Mouse (Mus musculus) spleen, postnatal 36 days (tissue): Measurements from ENCODE around the gene Ceacam10.
A peak's percentile ranks its signal among the peaks of the same experiment; 100 is the strongest.
"Not testable (repeated sequence)": the region's sequence is repeated elsewhere in the genome, so short reads cannot be mapped to it uniquely, and the experiment has no call there.

ENCODE experiments used
- DNase-seq, 2 experiments: peaks; one replicate each; pipeline ENCODE4 v3.0.0; 2022; ENCODE audit warnings: low spot score in 2 of 2, mixed read lengths in 1 of 2

The Ceacam10 gene

DNA sequence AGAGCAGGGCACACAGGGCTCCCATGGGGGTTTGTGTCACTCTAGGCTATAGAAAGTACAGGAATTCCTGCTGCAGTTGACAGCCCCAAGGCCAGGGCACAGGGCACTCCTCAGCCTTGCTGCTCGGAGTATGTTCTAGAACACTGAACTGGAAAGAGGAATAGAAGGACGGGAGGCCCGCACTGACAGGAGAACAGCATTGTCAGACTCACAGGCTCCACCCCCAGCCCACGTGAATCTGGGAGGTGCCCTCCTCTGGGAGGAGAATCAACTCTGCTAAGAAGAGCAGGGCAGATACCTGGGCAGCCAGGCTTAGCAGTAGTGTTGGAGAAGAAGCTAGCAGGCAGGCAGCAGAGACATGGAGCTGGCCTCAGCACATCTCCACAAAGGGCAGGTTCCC is at the start of gene Ceacam10:
Gene Ceacam10, plus strand, starts transcription at position 289 of the 400 bp plus-strand sequence.
- DNase-seq = not testable (repeated sequence)

DNA sequence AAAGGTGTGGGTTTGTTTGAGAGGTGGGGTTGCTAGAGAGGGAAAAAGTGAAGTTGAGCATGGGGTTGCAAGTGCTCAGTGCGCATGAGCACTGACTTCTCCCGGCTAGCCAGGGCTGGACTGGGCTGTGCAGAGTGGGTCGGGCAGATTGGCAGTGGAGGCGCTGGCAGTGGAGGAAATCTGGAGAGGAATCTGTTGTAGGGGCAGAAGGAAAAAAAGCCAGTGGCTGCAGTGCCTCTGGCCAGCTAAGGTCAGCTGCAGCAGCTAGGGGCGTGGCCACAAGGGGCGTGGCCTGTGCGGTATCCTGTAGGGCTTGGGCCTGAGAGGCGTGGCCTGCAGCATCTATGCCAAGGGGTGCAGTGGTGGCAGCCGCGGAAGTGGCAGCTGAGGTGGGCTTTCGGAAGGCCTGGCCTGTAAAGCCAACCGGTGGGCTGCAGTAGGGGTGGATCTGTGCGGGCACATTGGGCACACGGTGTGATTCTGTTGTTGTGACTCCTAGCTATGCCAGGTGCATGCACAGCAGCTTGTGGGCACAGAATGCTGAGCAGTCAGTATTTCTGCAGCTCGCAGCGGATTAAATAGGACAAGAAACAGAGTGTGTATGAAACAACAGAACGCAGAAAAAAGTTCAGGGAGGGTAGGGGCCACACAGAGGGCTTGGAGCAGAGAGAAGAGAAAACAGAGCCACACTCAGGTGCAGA is 40.9 kb upstream of the Ceacam10 start:
- DNase-seq = no peak

DNA sequence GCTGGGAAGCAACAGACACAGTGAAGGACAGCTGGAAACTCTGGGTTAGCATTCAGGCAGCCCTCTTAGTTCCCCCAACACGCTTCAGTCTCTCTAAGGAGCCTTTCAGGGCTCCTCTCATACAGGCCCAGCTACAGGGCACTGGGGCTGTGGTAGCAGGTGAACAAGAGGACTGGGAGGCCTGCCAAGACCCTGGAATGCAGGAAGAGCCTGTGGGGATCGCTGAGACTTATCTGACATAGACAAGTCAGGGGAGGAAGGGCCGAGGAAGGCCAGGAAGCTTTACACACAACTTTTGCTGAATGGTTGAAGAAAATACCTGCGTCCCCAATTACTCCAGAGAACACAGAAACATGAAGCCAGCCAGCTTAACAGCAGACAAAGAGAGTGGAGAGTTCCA is 26.3 kb upstream of the Ceacam10 start:
- DNase-seq = no peak

DNA sequence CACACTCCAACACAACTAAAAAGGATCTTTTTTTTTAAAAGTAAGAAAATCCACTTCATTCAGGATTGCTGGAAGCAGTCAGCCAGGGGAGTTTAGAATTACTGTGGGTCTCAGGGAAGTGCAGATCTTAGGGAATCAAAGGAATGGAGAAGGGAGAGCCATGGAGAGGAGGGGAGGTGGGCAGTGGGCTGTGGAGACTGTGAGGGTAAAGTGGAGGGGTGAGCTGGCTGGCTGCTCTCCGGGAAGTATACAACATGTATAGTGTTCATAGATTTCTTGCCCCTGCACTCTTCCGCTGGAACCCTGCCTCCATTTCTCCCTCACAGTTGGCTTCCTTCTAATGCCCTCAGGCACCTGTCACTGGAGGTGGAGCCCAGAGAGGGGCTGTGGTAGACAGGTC is 25.4 kb upstream of the Ceacam10 start:
- no peak for DNase-seq

DNA sequence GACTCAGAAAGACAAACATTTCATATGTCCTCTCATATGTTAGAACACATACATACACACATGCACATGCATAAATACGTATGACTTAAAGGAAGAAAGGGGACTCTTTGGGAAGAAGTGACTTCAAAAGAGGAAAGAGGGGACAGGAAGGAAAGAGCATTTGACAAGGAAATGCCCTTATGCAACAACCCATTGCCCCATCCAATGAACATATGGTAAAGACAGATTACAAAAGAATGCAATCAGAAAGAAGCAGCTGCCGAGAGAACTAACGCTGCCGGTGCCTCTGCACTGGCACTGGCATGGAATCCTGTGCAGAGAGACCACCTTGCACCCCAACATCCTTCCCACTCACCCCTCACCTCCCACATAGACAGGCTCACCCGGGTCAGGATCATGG is 23.5 kb upstream of the Ceacam10 start:
- DNase-seq = no peak

DNA sequence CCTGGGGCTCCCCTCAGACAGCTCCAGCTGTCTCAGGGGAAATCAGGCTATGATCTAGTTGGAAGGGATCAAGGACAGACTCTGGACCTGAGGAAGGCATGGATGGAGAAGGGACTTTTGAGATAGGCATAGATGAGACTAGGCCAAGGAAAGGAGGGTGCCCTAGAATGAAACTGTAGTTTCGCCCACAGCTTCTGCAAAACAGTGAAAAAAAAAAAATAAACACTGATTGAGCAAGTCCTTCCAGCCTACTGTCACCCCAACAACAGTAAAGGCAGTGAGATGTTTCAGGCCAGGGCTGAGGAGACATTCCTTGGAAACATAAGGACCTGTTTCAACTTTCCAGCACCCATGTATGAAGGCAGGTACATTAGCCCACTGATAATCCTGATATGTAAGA is 18.5 kb upstream of the Ceacam10 start:
- DNase-seq = no peak

DNA sequence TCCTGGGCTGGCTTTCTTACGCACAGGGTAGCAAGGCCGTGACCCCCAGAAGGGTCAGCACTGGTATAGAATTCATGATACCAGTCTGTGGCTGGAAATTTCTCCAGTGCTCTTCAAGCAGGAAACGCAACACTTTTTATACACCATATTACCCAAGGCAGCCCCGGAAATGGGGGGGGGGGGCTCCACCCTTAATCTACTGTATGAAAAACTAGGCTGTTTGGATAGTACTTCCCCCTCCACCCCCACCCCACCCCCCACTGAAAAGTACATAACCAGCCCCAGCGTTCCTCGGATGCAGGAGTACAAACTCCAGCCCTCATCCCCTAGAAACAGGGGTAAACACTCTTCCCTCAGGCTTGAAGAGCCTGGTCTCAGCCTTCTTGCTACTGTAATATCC is 16.8 kb upstream of the Ceacam10 start, which contains the start of gene Cd177:
Gene Cd177, minus strand, starts transcription at position 101 of the 400 bp plus-strand sequence.
- no peak for DNase-seq

DNA sequence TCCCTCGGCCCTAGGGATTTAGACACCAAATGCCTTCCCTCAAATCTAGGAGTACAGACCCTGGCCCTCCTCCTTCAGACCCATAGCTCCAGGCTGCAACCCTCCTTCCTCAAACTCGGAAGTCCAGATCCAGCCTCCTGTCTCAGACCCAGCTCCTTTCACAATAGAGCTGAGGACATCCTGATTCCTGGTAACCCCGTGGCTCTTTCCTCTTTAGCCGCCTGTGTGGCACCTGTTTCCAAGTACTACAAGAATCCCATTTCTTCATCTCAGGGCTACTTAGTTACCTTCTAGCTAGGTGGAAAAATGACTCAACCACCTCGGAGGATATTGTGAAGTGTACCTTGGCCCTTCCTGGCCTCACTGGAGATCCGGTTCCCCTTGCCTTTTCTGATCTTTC is 15.8 kb upstream of the Ceacam10 start:
- DNase-seq = no peak

DNA sequence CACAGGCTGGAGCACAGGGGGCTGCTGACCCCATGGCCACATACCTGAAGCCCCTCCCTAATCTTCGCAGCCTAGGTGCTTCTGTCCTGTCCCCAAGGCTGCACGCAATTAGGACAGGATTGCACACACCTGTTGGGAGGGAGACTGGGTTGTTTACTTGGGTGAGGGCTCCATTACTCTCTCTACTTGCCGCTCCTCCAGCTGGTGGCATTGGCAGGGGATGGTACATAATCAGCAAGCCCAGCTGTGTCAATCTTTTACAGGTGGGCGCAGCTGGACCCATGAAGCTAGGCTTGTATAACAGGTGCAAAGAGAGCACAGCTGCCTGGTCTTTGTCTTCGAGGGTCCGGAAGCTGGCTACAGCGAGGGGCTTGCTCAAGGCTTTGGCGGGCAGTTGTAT is 14.4 kb upstream of the Ceacam10 start:
- DNase-seq = no peak

DNA sequence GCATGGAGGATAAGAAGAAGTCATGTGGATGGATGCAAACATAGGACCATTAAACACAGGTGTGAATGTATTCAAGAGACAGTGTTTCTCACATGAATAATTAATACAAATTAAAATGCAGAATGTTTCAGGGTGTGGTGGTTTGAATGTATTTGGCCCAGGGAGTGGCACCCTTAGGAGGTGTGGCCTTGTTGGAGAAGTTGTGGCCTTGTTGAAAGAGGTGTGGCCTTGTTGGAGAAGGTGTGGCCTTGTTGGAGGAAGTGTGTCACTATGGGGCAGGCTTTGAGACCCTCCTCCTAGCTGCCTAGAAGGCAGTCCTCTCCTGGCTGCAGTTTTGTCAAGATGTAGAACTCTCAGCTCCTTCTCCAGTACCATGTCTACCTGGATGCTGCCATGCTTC is 5.6 kb upstream of the Ceacam10 start:
- no peak for DNase-seq

DNA sequence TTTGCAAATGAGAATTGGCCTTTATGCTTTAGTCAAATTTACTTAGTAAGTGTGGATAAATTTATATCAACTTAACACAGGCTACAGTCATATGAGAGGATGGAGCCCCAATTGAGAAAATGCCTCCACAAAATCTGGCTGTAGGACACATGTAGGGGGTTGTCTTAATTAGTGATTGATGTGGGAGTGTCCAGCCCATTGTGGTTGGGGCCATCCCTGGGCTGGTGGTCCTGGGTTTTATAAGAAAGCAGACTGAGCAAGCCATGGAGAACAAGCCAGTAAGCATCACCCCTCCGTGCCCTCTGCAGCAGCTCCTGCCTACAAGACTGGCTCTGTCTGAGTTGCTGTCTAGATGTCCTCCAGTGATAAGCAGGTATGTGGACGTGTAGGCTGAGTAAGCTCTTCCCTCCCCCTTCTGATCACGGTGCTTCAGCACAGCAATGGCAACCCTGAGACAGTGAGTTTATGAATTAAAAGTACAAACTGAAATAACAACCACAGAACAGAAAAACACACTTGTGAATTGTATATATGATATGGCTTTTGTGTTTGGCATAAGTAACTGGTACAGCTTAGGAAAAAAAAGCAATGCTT is 3.0 kb upstream of the Ceacam10 start:
- DNase-seq = no peak

DNA sequence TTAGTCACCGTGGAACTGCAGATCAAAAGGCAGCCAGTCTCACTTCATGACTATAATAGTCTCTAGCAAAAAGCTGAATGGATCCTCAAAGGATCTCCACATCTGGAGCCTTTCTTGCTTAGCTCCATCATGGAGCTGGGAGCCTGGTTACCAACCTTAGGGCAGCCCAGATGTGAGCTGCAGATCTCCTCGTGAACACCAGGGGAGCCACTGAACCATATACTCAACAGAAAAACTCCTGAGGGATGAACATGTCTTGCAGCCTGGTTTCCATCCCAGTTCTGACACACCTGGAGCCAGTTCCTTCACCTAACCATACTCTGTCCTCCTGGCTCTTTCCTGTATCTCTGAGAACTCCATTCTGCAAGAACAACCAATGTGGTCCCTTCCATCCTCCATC is 861 bp upstream of the Ceacam10 start:
- no peak for DNase-seq

DNA sequence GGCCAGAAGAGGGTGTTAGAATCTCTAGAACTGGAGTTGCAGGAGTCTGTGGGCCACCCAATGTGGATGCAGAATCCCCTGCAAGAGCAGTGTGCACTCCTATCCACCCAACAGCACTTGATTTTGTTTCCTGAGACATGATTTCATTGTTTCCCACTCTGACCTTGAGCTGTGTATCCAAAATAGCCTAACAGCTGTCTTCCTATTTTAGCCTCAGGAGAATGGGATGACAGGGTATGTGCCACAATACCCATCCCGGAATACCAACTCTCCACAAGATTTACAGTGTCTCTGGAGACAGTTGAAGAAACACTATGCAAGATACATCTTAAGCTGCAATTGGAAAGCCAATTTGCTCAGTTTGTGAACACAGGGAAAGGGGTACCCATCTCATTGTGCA is 20.9 kb downstream of the Ceacam10 start:
- no peak for DNase-seq

DNA sequence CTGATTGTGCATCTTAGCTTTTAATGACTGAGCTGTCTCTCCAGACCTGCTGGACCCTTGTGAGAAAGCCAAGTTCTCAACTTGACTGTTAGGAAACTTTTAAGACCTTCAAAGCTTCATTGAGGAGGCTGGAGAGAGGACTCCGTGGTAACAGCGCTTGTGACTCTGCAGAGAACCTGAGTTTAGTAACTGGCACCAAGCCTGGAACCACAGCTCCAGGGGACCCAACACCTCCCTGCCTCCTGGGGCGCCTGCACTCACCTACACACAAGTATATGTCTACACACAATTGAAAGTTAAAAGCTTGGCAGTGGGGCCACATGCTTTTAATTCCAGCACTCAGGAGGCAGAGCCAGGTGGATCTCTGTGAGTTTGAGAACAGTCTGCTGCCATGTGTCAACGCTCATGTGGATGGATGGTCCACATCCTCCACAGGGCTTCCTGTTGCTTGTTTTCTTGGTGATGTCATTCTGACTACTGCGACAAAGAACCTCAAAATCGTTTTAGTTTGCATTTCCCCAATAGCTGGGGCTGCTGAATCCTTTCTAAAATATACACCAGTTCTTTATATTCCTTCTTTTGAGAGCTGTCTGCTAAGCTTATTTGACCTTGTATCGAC is 25.3 kb downstream of the Ceacam10 start:
- DNase-seq = no peak

DNA sequence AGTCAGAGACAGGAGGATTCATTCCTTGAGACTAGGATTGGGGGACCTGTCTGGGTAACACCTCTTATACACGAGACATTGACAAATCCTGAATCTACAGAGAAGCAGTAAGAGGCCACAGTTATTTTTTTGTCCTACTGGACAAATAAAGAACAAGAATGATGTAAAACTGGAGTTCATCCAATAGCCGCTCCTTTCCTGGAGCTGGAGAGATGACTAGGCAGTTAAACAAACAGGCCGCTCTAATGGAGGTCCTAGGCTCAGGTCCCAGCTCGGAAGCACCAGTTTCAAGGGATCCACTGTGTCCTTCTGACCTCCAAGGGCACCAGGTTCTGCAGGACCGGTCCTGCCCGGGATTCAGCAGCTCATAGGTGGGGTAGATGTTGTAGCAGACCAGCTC is 27.8 kb downstream of the Ceacam10 start:
- DNase-seq = no peak

DNA sequence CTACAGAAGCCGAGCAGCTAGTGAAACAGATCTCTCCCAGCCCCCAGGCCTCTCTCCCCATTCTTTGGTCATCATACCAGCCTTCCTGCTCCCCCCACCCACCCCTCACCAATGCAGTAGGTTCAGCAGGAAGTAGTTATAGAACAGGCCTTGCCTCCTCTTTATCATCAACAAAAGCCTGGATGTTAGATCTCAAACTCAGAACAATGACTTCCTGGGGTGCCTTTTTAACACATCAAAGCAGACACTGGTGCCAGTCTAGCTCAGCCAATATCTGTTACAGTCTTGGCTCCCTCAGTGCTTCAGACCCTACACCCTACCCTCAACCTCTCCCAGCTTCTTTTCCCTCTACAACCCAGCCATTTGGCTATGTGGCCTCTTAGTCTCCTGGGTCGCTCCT is 32.0 kb downstream of the Ceacam10 start:
- DNase-seq = no peak

DNA sequence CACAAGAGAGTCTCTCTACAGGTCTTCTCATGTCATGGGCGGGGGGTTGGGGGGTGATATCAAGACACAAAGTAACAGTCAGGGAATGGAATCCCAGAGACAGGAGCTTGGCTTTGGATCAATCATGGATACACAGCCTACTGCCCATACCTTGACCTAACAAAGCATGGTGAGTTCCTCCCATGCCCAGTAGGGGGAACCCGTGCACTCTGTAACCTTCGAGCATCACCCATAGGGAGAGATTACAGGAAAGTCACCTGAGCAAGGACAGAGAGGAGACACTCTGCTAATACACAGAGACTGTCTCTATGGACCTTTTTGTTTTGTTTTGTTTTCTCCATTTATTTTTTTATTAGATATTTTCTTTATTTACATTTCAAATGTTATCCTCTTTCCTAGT is 40.5 kb downstream of the Ceacam10 start:
- DNase-seq = peak; percentile 72 to 81

DNA sequence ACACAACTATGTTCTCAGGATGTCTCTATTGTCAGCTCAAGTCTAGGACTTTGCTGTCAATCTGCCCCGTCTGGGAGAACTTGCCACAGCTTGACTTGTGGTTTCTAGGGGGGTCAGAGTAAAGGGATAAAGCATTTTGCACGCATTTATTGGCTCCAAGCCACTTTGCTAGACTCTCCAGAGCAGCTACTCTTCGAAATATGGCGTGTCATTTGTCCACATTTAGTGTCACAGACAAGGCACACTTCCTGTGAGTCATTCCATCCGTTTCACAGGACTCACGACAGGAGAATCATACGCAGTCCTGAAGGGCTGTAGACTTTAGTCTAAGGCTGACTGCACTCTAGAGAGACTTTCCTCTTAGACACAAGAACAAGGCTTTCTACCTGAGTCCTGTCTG is 47.4 kb downstream of the Ceacam10 start:
- DNase-seq = no peak

DNA sequence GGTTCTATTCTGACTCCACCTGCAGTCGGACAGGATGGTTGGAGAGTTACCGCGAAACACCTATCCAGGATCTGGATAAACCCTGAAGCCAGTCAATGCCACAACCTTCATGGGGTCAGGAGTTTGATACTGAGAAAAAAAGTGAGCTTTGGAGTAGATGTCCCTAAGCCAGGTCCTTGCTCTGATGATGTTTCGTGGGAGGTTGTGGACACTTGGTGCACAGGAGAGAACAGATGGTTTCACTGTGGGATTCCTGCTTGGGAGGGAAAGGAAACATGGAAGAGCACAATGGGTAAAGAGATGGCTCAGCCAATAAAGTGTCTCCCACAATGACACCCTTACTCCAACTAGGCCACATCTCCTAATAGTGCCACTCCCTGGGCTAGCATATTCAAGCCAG is 50.2 kb downstream of the Ceacam10 start:
- DNase-seq = no peak
